Mouse (Mus musculus): ENCODE data around the gene Atf5.
A peak's percentile ranks its signal among the peaks of the same experiment; 100 is the strongest.

The Atf5 gene

DNA sequence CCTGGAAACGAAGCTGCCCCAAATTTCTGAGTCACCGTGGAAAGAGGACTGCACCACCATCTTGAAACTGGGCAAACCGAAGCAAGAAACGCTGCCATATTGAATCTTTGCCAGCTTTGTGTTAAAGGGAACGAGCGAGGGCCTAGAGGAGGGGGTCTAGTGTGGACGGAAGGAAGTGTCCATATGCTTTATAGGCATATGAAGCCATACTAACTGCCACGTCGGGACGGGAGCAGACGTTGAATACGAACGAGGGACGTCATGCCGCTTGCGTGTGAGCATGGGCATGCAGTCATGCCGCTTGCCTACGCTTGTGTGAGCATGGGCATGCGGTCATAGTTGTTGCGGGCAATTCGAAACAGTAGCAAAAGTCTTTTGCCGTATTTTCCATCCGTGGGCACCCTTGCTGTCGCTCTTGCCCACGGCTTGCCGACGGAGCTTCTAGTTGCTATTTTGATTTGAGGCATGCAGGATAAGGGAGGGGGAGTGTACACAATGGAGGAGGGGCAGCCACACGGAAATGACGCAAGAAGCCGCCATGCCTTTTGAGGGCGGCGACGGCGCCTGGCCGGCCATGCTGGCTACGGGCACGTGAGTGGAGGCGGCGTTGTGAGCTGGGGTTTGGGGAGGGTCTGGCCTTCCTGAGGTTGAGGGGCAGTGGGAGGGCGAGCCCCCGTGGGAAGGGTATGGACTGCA lies 33.1 kb upstream of the Atf5 start:
- DNase-seq, result peak; percentile 96

DNA sequence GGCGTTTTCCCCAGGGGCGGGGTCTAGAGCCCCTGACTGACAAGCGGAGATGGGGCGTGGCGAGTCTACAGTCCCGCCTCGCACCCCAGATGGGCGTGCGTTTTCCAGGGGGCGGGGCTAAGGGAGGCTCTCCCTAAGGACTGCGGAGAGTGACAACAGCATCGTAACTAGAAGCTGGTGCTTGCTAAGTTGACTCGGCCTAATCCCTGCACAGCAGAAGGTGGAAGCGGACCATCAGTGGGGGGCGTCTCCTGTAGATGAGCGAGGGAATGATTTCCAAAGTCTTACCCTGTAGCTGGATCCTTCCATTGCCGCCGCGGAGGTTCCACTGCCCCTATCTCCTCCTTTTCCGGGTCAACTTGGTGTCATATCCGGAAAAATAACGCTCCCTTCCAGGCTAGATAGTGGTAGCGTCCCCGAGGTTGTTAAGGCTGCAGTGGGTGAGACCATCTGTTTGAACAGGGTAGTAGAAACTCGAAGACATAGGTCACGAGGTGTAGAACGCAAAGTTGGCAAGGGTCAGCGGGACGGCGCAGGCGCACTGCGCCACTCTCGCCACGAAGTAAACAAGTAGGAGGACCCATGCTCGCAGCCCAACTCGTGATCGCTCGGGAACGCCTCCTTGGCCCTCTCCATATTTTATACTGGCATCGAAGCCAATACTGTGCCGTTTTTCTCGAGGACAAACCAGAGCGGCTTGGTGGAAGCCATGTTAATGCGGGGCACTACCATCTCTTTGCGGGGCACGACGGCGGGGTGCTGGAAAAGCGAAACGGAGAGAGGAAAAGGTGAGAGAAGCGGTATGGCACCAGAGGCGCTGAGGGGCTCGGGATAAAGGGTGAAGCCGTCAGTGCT lies 32.3 kb upstream of the Atf5 start, which contains the start of the genes Akt1s1 and Tbc1d17:
Gene Akt1s1 (plus strand): TSS at position 431 of the 855 bp plus-strand sequence.
Gene Tbc1d17 (minus strand): TSS at position 519 of the 855 bp plus-strand sequence.
- DNase-seq, result peak; percentile 100

DNA sequence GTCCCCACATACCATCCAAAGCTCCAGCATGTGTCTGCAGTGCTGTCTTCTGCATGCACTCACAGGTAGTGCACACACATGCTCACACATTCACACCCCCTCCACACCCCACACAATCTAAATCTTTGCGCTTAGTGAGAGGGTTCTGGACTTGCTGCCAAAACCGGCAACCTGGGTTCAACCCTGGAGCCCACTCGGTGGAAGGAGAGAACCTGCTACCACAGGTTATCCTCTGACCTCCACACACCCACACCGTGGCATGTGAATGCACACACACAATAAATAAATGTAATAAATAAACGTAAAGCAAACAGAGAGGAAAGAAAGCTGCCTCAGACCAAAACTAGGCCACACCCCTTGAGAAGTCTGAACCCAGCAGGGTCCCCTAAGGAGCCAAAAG lies 31.3 kb upstream of the Atf5 start:
- DNase-seq, result peak; percentile 35

DNA sequence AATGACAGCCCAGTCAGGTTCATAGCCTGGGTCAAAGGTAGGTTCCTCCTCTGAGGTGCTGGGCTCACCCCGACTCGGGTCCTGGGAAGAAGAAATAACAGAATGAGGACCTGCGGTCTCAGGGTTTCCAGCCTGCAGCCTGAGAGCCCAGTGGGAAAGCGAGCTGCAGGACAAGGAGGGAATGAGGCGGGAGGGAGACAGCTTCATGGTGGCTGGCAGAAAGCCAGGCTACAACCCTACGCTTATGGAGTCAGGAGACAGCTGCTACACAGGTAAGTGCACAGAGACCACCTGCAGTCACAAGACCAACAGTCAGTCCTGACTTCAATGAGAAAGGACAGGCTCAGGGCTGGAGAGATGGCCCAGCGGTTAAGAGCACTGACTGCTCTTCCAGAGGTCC lies 30.3 kb upstream of the Atf5 start:
- DNase-seq, result peak; percentile 36

GRCm38 (mm10) chr7:44845006-44845405 lies 28.5 kb upstream of the Atf5 start:
- no peak for DNase-seq

DNA sequence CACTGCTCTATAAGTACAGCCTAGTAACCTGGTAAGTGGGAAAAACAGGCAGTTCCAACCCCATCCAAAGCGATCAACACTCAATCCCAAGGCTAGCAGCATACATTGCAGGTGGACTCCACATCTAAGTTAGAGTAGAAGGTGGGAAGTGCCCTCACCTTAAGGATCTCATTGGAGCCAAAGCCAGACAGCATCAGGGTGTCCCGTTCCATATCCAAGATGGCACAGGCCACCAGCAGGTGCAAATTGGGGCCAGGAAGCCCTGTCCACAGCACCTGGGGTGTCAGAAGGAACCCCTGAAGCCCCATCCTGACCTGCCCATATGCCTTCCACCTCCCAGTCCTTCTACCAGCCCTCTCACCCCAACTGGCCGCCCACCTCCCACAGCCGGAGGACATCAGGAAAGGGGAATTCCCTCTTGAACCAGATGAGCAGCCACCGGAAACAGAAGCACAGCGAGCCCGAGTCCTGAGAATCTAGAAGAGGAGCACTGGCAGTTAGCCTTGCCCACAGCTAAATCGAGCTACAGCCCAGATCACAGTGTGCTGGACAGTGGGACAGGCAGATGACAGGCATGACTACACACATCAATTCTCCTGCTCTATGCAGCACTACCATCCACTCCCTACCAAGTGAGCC lies 25.5 kb upstream of the Atf5 start:
- DNase-seq, result no peak

DNA sequence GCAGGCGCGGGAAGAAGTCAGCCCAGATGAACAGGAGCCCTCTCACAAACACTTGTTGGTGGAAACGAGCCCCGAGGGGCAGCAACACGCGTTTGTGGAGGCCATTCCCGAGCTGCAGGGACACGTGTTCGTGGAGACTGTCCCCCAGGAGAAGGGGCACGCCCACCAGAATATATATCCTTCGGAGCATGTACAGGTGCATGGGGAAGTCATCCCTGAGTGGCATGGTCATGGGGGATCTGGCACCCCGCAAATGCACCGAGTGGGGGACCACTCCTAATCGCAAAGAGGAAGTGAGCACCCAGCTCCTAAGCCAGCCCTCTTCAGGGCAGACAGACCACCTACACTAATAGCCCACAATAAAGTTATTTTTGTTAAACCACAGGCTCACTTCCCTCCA lies 24.0 kb upstream of the Atf5 start:
- peak; percentile 52 for DNase-seq

DNA sequence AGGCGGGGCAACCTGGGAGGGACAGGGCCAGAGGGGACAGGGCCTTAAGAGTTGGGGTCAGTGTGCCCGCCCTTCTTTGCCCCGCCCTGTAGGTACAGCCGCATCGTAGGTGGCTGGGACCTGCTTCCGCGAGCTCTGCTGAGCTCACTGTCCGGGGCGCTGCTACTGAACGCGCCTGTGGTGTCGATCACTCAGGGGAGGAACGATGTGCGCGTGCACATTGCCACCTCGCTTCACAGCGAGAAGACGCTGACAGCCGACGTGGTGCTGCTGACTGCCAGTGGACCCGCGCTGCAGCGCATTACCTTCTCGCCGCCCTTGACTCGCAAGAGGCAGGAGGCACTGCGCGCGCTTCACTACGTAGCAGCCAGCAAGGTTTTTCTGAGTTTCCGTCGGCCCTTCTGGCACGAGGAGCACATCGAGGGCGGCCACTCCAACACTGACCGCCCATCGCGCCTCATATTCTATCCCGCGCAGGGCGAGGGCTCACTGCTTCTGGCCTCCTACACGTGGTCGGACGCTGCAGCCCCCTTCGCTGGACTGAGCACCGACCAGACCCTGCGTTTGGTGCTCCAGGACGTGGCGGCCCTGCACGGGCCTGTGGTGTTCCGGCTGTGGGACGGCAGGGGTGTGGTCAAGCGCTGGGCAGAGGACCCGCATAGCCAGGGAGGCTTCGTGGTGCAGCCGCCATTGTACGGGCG lies 23.2 kb upstream of the Atf5 start:
- DNase-seq, result peak; percentile 60

DNA sequence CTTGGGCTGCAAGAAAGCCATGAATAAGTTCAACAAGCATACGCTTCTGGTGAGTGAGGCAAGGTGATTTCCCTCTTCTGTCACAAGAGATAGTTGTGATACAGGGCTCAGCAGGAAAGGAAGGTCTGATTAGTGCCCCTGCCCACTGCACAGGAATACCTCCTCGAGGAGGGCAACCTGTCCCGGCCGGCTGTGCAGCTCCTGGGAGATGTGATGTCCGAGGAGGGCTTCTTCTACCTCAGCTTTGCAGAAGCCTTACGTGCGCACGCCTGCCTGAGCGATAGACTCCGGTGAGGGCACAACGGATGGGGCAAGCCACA lies 22.7 kb upstream of the Atf5 start:
- no peak for DNase-seq

DNA sequence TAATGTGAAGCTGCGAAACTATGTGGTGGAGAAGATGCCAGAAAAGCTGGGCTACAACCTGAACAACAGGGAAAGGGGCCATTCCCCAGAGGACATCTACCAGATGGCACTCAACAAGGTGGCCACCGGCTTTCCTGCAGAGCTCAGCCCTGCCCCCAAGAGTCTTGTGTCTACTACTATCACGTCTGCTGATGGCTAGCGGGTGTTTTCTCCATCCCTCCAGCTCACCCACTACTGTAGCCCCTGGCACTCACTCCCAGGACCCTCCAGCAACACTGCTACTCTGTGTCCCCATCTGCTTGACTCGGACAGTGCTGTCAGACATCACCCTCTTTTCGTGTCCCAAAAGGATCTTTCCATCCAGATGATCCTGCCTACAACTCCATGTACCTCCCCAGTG lies 21.6 kb upstream of the Atf5 start:
- DNase-seq, result no peak

GRCm38 (mm10) chr7:44836423-44837053 lies 20.1 kb upstream of the Atf5 start:
- no peak for DNase-seq

- DNase-seq, result peak; percentile 51
Observed at GRCm38 (mm10) chr7:44836016-44836404, 19.6 kb upstream of the Atf5 start.

- no peak for DNase-seq
Observed at GRCm38 (mm10) chr7:44835373-44836015, 19.0 kb upstream of the Atf5 start.

DNA sequence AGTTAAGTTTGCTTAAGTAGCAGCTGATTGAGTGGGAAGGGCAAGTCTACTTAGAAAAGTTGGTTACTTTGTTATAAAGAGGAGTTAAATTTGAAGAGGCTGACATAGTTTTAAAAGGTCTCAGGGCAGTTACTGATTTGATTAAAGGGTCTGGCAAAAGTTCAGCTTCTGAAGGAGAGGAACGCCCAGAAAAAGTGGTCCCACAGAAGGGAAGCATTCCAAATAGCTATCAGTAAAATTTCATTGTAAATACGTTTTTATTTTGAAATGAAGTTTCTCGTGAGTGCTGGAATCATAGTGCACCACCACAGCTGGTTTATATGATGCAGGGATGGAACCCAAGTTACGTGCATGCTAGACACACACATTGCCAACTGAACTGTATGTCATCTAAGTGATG lies 16.3 kb upstream of the Atf5 start:
- no peak for DNase-seq

GRCm38 (mm10) chr7:44828706-44829105 lies 12.2 kb upstream of the Atf5 start:
- DNase-seq, result peak; percentile 1

- DNase-seq, result no peak
Observed at GRCm38 (mm10) chr7:44826771-44827170, 10.3 kb upstream of the Atf5 start.

- DNase-seq, result peak; percentile 64
Observed at GRCm38 (mm10) chr7:44824872-44825271, 8.4 kb upstream of the Atf5 start.

- DNase-seq, result peak; percentile 8
Observed at GRCm38 (mm10) chr7:44823409-44823808, 7.0 kb upstream of the Atf5 start.

- peak; percentile 1 for DNase-seq
Observed at GRCm38 (mm10) chr7:44821666-44822448, 5.4 kb upstream of the Atf5 start.

GRCm38 (mm10) chr7:44820525-44820924 lies 4.1 kb upstream of the Atf5 start:
- DNase-seq, result no peak

DNA sequence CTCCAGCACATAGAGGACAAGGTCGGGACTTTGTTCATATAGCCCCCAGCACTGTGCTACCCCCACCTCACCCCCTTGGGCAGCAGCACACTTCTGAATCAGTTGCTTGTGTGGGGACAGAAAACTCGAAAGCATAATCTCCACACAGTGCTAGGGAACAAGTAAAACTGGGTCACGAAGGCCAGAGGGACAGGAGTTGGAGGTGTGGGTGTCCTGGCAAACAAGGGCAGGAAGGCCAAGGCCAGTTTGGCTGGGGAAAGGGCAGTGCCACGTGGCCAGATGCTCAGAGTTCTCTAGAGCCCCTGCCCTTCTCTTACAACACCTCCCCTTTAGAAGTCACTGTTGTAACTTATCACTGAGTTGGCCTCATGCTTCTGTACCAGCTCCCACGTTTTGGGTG lies 3.4 kb upstream of the Atf5 start:
- DNase-seq, result no peak

All from layer of hippocampus, adult 9-11 months (tissue).